Mouse (Mus musculus) olfactory bulb, adult 2 months (tissue): Measurements from ENCODE around the gene Vav3.

Experiments used
- CTCF ChIP-seq: fragments of 200-500 bp; IDR thresholded peaks from 2 replicates; pipeline ENCODE4 v1.5.1; 2012; ENCODE audit warnings: low read depth, mild to moderate bottlenecking, low read length, moderate library complexity; ENCODE audit not compliant: insufficient read depth
- POLR2A ChIP-seq: fragments of 200-500 bp; IDR thresholded peaks from 2 replicates; pipeline ENCODE4 v1.6.1; 2012; ENCODE audit warnings: mild to moderate bottlenecking, low read depth, low read length, moderate library complexity; ENCODE audit not compliant: insufficient read depth

- TF ChIP-seq CTCF (no peak), POLR2A (no peak)
Observed at GRCm38 (mm10) chr3:109516372-109516771, 175.9 kb downstream of the Vav3 start.
